Mouse (Mus musculus): ENCODE measurements around the gene Trim50. TPM values are rescaled to one million over a fixed set of nuclear protein-coding genes. Genes with fewer than 3 reads are reported as not detected.

The Trim50 gene
- polyA plus RNA-seq, 2 experiments = not detected

DNA sequence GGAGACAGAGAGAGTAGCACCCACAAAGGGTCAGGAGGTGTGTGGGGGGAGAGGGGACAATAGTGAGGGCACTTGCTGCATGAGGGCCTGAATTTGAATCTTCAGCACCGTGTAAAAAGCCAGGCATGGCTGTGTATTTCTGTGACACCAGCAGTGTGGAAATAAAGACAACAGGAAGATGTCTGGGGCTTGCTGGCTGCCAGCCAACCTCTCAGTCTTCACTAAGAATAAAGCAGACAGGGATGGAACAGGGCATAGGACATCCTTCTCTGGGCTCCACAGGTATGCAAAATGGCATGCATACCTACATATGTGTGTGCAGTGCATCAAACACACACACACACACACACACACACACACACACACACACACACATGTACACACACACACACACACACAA, 3.0 kb downstream of the Trim50 start:
- Histone ChIP-seq H3K9me3 (ENCODE audit: control insufficient read depth, low read length) (no peaks in the 10 kb centered on the region), H3K4me3 (replicated peaks; ENCODE audit: low read length) (no peak overlapping the region), H3K4me1 (ENCODE audit: control insufficient read depth, insufficient read depth, low read length) (no peaks in the 10 kb centered on the region), H3K9ac (ENCODE audit: low read depth, low read length, severe bottlenecking) (no peak overlapping the region), H3K36me3 (ENCODE audit: control insufficient read depth, insufficient read depth, low read length) (no peaks in the 10 kb centered on the region), H3K27ac (replicated peaks; ENCODE audit: low read depth, low read length) (no peak overlapping the region), H3K4me2 (replicated peaks; ENCODE audit: low read depth, low read length, severe bottlenecking) (no peak overlapping the region), H3K27me3 (ENCODE audit: control insufficient read depth, insufficient read depth, low read length) (peaks cover 12% of the 10 kb centered on the region; the same call in 1 of the 2 replicates)
- ATAC-seq (ENCODE audit: low FRiP score, low read depth) = no peak
- WGBS = 61% methylated on average over 1 of the region's 1 CpGs
- DNase-seq (ENCODE audit: low spot score) = no peak
- TF ChIP-seq POLR2A (IDR thresholded peaks at IDR 0.05; ENCODE audit: borderline replicate concordance, extremely low read depth, insufficient read depth, insufficient read length) = no peak

DNA sequence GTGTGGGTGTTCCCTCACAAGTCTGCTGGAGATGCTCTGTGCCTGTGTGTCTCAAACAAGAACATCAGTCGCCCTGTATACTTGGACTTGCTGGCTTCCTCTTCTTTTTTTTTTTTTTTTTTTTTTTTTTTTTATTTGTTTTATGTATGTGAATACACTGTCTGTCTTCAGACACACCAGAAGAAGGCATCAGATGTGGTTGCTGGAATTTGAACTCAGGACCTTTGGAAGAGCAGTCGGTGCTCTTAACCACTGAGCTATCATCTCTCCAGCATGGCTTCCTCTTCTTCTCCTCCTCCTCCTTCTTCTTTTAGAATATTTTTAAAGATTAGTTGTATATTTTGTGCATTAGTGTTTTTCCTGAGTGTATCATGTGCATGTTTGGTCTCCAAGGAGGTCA, 4.5 kb downstream of the Trim50 start:
- Histone ChIP-seq H3K27me3 (ENCODE audit: control insufficient read depth, insufficient read depth, low read length) (peaks cover 12% of the 10 kb centered on the region; the same call in 1 of the 2 replicates), H3K4me1 (ENCODE audit: control insufficient read depth, insufficient read depth, low read length) (no peaks in the 10 kb centered on the region), H3K9me3 (ENCODE audit: control insufficient read depth, low read length) (no peaks in the 10 kb centered on the region), H3K27ac (replicated peaks; ENCODE audit: low read depth, low read length) (no peak overlapping the region), H3K9ac (ENCODE audit: low read depth, low read length, severe bottlenecking) (no peak overlapping the region), H3K4me2 (replicated peaks; ENCODE audit: low read depth, low read length, severe bottlenecking) (no peak overlapping the region), H3K36me3 (ENCODE audit: control insufficient read depth, insufficient read depth, low read length) (no peaks in the 10 kb centered on the region), H3K4me3 (replicated peaks; ENCODE audit: low read length) (no peak overlapping the region)
- ATAC-seq (ENCODE audit: low FRiP score, low read depth) (no peak), DNase-seq (ENCODE audit: low spot score) (peak; percentile 19)
- no peak for TF ChIP-seq POLR2A (IDR thresholded peaks at IDR 0.05; ENCODE audit: borderline replicate concordance, extremely low read depth, insufficient read depth, insufficient read length)
- WGBS = 83% methylated on average over 2 of the region's 2 CpGs

GRCm38 (mm10) chr5:135359772-135360171, 6.7 kb downstream of the Trim50 start:
- Histone ChIP-seq H3K4me2 (replicated peaks; ENCODE audit: low read depth, low read length, severe bottlenecking) (no peak overlapping the region), H3K4me1 (ENCODE audit: control insufficient read depth, insufficient read depth, low read length) (no peaks in the 10 kb centered on the region), H3K27me3 (ENCODE audit: control insufficient read depth, insufficient read depth, low read length) (no peaks in the 10 kb centered on the region), H3K9me3 (ENCODE audit: control insufficient read depth, low read length) (no peaks in the 10 kb centered on the region), H3K4me3 (replicated peaks; ENCODE audit: low read length) (no peak overlapping the region), H3K36me3 (ENCODE audit: control insufficient read depth, insufficient read depth, low read length) (no peaks in the 10 kb centered on the region), H3K27ac (replicated peaks; ENCODE audit: low read depth, low read length) (no peak overlapping the region), H3K9ac (ENCODE audit: low read depth, low read length, severe bottlenecking) (no peak overlapping the region)
- no peak for ATAC-seq (ENCODE audit: low FRiP score, low read depth)
- TF ChIP-seq POLR2A (IDR thresholded peaks at IDR 0.05; ENCODE audit: borderline replicate concordance, extremely low read depth, insufficient read depth, insufficient read length) = no peak
- 92% methylated on average over 2 of the region's 2 CpGs for WGBS
- DNase-seq (ENCODE audit: low spot score) = no peak

GRCm38 (mm10) chr5:135362572-135362971, 9.5 kb downstream of the Trim50 start:
- H3K36me3 ChIP-seq (ENCODE audit: control insufficient read depth, insufficient read depth, low read length) = no peaks in the 10 kb centered on the region
- no peak overlapping the region for H3K4me2 ChIP-seq (replicated peaks; ENCODE audit: low read depth, low read length, severe bottlenecking)
- WGBS = 93% methylated on average over 3 of the region's 3 CpGs
- no peak overlapping the region for H3K4me3 ChIP-seq (replicated peaks; ENCODE audit: low read length)
- no peak overlapping the region for H3K9ac ChIP-seq (ENCODE audit: low read depth, low read length, severe bottlenecking)
- H3K27me3 ChIP-seq (ENCODE audit: control insufficient read depth, insufficient read depth, low read length) = no peaks in the 10 kb centered on the region
- DNase-seq (ENCODE audit: low spot score) = no peak
- H3K9me3 ChIP-seq (ENCODE audit: control insufficient read depth, low read length) = no peaks in the 10 kb centered on the region
- no peak for TF ChIP-seq POLR2A (IDR thresholded peaks at IDR 0.05; ENCODE audit: borderline replicate concordance, extremely low read depth, insufficient read depth, insufficient read length)
- ATAC-seq (ENCODE audit: low FRiP score, low read depth) = no peak
- no peaks in the 10 kb centered on the region for H3K4me1 ChIP-seq (ENCODE audit: control insufficient read depth, insufficient read depth, low read length)
- H3K27ac ChIP-seq (replicated peaks; ENCODE audit: low read depth, low read length) = no peak overlapping the region

DNA sequence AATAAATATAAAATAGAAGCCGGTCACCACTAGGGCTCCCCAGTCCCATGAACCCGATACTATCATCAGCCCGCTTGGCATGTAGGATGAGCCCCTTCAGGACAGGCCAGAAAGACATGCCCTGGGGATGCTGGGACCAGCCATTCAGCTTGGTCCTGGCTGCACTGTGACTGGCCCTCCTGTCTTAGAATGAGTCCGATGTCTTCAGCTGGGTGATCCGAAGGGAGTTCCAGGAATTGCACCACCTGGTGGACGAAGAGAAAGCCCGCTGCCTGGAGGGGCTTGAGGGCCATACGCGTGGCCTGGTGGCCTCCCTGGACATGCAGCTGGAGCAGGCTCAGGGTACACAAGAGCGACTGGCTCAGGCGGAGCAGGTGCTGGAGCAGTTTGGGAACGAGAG, 10.4 kb downstream of the Trim50 start:
- Histone ChIP-seq H3K9ac (ENCODE audit: low read depth, low read length, severe bottlenecking) (no peak overlapping the region), H3K27ac (replicated peaks; ENCODE audit: low read depth, low read length) (no peak overlapping the region), H3K27me3 (ENCODE audit: control insufficient read depth, insufficient read depth, low read length) (no peaks in the 10 kb centered on the region), H3K4me1 (ENCODE audit: control insufficient read depth, insufficient read depth, low read length) (no peaks in the 10 kb centered on the region), H3K4me3 (replicated peaks; ENCODE audit: low read length) (no peak overlapping the region), H3K4me2 (replicated peaks; ENCODE audit: low read depth, low read length, severe bottlenecking) (no peak overlapping the region), H3K9me3 (ENCODE audit: control insufficient read depth, low read length) (no peaks in the 10 kb centered on the region), H3K36me3 (ENCODE audit: control insufficient read depth, insufficient read depth, low read length) (no peaks in the 10 kb centered on the region)
- no peak for TF ChIP-seq POLR2A (IDR thresholded peaks at IDR 0.05; ENCODE audit: borderline replicate concordance, extremely low read depth, insufficient read depth, insufficient read length)
- WGBS = 29% methylated on average over 12 of the region's 12 CpGs
- ATAC-seq (ENCODE audit: low FRiP score, low read depth) (no peak), DNase-seq (ENCODE audit: low spot score) (no peak)

DNA sequence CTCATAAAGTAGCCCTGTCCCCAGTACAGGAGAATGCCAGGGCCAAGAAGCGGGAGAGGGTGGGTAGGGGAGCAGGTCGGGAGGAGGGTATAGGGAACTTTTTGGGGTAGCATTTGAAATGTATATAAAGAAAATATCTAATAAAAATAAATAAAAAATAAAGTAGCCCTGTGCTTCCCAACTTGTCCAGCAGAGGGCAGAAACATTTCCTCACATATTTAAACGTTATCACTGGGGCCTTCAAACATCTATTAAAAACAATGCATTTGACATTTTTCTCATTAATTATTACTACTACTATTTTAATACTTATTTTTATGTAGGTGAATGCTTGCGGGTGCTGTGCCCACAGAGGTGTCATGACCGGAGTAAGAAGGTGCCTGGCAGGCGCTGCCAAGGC, 14.7 kb downstream of the Trim50 start:
- ATAC-seq (ENCODE audit: low FRiP score, low read depth) (no peak), DNase-seq (ENCODE audit: low spot score) (no peak)
- H3K36me3 ChIP-seq (ENCODE audit: control insufficient read depth, insufficient read depth, low read length) = peaks cover 8% of the 10 kb centered on the region
- H3K9me3 ChIP-seq (ENCODE audit: control insufficient read depth, low read length) = no peaks in the 10 kb centered on the region
- WGBS = 58% methylated on average over 6 of the region's 6 CpGs
- H3K27ac ChIP-seq (replicated peaks; ENCODE audit: low read depth, low read length) = no peak overlapping the region
- no peak overlapping the region for H3K4me3 ChIP-seq (replicated peaks; ENCODE audit: low read length)
- peaks cover 11% of the 10 kb centered on the region; the same call in 1 of the 2 replicates for H3K4me1 ChIP-seq (ENCODE audit: control insufficient read depth, insufficient read depth, low read length)
- no peak for TF ChIP-seq POLR2A (IDR thresholded peaks at IDR 0.05; ENCODE audit: borderline replicate concordance, extremely low read depth, insufficient read depth, insufficient read length)
- no peak overlapping the region for H3K4me2 ChIP-seq (replicated peaks; ENCODE audit: low read depth, low read length, severe bottlenecking)
- no peak overlapping the region for H3K9ac ChIP-seq (ENCODE audit: low read depth, low read length, severe bottlenecking)
- H3K27me3 ChIP-seq (ENCODE audit: control insufficient read depth, insufficient read depth, low read length) = no peaks in the 10 kb centered on the region
